ENCODE assay signal across 15 mouse cellular contexts in genomic region chr12:7670114-7670513, GRCm38 (mm10).
"Had no signal": no experiment of that assay in that cellular context is flagged by ENCODE, and none has a peak within 500 bp of the region (broad histone marks: within the 10 kb centered on the region; RNA-seq: fewer than 3 reads in every experiment).

No protein-coding gene starts in this region.

- H3K4me2 ChIP-seq: lung, embryonic 14.5 days; midbrain, embryonic 12.5 days; neural tube, embryonic 13.5 days; stomach, embryonic 15.5 days had no signal

- H3K27ac ChIP-seq: midbrain, embryonic 10.5 days; midbrain, embryonic 12.5 days; neural tube, embryonic 13.5 days; stomach, embryonic 15.5 days; stomach, postnatal 0 days had no signal

- H3K9ac ChIP-seq: lung, embryonic 14.5 days; midbrain, embryonic 12.5 days; neural tube, embryonic 13.5 days; stomach, embryonic 15.5 days had no signal

- H3K9me3 ChIP-seq: megakaryocyte, embryonic 14.5 days; midbrain, embryonic 10.5 days; midbrain, embryonic 12.5 days; neural tube, embryonic 13.5 days; stomach, embryonic 15.5 days had no signal

- H3K4me1 ChIP-seq: megakaryocyte, embryonic 14.5 days; midbrain, embryonic 12.5 days; neural tube, embryonic 13.5 days; stomach, embryonic 15.5 days had no signal

- DNase-seq: lung, adult 18-20 months; lung, postnatal 10 days; lung, postnatal 4 days; midbrain, embryonic 14.5 days; right cerebral cortex, postnatal 14 days; thymus, adult 2 months; thymus, postnatal 25 days; thymus, postnatal 4 days had no signal

- H3K4me3 ChIP-seq: megakaryocyte, embryonic 14.5 days; midbrain, embryonic 10.5 days; midbrain, embryonic 12.5 days; neural tube, embryonic 13.5 days; stomach, embryonic 15.5 days had no signal

- H3K27me3 ChIP-seq: megakaryocyte, embryonic 14.5 days; midbrain, embryonic 12.5 days; neural tube, embryonic 13.5 days; stomach, embryonic 15.5 days had no signal

- H3K36me3 ChIP-seq: midbrain, embryonic 10.5 days; midbrain, embryonic 12.5 days; neural tube, embryonic 13.5 days; stomach, embryonic 15.5 days had no signal
